Mouse (Mus musculus) cerebellum, adult 9-11 months (tissue): ENCODE results near the gene Itprid2.

Experiments
- DNase-seq: peaks from one replicate; pipeline ENCODE4 v3.0.0; 2022

Gene Itprid2

GRCm38 (mm10) chr2:79651701-79652100, 16.5 kb downstream of the Itprid2 start:
- DNase-seq: no peak

GRCm38 (mm10) chr2:79652502-79652901, 17.4 kb downstream of the Itprid2 start:
- DNase-seq: no peak

DNA sequence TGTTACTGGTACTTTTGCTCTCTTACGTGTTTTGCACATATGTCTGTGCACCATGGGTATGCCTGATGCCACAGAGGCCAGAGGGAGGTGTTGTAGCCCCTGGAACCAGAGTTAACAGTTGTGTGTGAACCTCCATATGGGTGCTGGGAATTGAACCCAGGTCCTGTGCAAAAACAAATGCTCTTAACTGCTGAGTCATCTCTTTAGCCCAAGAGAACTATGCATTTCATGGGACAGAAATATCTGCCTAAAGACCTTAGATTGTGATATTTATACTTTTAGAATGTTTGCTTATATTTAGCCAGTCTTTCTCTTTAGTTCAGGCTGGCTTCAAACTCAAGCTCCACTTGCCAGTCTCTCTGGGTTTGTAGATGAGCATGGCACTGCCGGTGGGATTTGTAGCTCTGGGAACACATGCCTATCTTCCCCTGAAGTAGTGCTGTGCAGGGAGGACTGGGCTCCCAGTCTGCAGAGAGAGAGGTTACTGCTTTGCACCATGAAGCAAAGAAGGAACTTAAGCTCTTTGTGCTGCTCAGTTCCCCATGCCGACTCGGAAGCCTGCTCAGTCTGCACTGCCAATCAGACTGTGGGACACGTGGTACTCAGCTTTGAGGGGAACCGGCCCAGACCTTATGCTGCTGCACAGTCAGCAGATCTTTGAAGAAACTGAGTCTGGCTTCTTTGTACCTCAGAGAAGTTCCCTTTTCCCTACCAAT, 18.1 kb downstream of the Itprid2 start:
- no peak for DNase-seq

GRCm38 (mm10) chr2:79653809-79654164, 18.6 kb downstream of the Itprid2 start:
- DNase-seq: no peak

- no peak for DNase-seq
Observed at GRCm38 (mm10) chr2:79657062-79657461, 21.9 kb downstream of the Itprid2 start.

- no peak for DNase-seq
Observed at GRCm38 (mm10) chr2:79660417-79661185, 25.4 kb downstream of the Itprid2 start.

GRCm38 (mm10) chr2:79661486-79662104, 26.4 kb downstream of the Itprid2 start:
- no peak for DNase-seq

GRCm38 (mm10) chr2:79664532-79665286, 29.6 kb downstream of the Itprid2 start:
- DNase-seq: no peak

GRCm38 (mm10) chr2:79665492-79665891, 30.3 kb downstream of the Itprid2 start:
- no peak for DNase-seq

DNA sequence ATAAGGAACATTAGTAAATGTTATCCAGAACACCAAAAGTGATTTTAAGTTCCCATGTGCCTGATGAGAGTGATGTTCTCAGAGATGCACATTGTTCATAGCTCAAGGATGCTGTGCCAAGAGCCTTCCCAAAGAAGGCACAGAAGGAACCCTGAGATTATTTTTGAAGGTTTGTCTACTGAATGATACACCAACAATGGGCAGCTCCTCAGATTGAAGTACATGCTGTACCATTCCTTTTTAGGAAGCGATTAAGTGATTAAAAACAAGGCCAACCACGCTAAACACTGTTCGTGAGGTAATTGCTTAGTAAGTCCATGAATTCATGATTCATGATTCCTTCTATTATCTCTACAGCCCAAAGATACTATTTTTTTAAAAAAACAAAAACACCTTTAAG, 40.1 kb downstream of the Itprid2 start:
- DNase-seq: no peak

DNA sequence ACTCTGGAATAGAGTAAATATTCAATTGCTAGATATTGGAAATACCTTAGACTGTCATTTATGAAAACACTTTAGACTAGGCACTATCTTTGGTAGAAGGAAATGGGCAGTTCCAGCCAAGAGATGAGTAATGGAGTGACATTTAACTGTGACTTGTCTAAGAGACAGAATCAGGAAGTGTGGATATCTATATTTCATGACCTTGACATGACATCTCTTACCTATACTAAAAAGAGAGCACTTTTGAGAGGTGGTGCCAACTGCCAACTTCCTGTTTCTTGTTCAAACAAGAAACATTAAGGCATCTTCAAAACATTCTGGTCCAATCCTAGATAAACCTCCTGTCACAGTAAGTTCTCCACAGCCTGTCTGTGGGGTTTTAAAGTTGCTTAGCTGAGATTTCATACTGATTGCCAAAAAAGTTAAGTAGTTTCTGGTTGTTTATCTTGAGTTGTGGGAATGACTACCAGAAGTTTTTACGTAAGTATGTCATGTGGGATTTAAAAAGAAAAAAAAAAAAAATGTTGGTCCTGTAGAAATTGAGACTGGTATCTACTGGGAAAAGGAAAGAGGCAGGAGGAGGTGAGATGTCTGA, 42.6 kb downstream of the Itprid2 start:
- DNase-seq: no peak

DNA sequence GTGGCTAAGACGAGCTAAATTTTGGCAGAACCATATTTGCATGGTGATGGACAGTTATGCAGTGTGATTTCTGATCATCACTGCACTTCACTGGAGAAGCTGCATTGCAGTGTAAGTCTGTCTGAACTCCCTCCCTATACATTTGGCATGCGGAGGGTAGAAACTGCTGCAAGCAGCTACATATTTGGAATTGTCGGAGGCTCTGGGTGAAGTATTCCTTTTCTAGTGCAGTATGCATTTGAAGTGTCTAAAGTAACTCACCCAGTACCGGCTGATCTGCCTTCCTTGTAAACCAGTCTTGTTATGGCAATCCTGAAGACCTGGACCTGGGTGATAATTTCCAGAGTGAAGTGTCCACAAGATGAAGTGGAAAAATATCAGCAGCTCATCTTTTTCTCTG, 46.5 kb downstream of the Itprid2 start:
- DNase-seq: no peak

- DNase-seq: no peak
Observed at GRCm38 (mm10) chr2:79683258-79683657, 48.1 kb downstream of the Itprid2 start.

GRCm38 (mm10) chr2:79690838-79691237, 55.7 kb downstream of the Itprid2 start:
- DNase-seq: no peak

DNA sequence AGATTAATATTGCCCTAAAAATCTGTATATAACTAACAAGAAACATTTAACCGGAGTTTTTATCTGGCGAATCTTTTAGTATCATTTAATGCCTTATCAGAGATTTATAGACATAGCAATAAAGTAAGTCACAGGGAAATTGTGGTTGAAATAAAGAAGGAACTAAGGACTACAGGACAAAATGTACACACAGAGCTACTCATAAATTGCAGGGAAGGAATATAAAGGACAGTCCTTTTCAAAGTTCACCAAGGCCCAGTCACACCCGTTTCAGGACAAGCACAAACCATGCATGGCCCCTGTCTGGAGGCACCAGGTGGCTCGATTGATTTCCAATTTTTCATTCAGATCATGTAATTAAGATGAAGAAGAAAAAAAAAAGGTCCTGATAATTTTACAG, 60.0 kb downstream of the Itprid2 start:
- no peak for DNase-seq

DNA sequence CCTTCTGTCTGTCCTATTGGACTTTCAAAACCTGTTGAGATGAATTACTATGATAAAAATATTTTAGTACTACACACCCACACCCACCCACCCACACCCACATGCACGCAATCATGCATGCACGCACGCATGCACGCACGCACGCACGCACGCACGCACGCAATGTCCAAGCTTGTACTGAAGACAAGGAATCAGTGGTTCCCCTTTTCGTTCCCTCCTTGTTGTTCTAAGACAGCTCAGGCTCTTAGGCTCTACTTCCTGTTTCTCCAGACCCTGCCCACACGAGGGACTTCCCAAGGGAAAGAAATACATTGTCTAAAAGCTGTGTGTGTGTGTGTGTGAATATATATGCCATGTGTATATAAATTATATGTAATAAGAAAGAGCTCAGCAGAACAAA, 60.8 kb downstream of the Itprid2 start:
- no peak for DNase-seq

DNA sequence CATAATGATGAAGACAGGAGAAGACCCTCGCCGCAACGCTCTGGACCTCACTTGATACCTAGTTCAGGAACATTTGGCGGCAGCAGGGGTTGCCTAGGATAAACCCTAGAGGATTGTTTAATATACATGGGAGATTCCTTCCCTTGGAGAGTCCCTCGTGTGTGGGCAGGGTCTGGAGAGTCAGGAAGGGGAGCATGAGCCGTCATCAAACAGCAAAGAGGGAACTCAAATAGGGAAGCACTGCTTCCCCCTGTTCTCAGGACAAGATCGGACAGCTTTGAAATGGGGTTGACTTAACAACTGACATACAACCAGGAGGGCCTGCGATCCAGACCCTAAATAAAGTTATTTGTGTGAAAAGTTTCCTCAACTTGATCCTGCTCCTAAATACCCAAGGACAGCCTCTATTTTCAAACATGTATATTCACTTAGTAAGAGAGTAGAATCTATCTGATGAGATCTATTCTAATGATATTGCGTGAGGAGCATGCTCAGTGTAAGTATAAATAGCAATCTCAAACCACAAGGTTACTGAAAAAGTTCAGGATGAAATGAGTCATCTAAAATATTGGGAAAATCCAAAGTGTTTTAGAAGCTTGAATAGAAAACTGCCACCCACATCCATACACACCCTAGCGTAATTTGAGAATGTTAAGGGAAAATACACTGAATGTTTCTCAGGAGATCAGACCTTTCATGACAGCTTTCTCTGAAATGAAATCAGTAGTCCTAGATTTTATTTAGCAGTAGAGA, 61.5 kb downstream of the Itprid2 start:
- DNase-seq: no peak

DNA sequence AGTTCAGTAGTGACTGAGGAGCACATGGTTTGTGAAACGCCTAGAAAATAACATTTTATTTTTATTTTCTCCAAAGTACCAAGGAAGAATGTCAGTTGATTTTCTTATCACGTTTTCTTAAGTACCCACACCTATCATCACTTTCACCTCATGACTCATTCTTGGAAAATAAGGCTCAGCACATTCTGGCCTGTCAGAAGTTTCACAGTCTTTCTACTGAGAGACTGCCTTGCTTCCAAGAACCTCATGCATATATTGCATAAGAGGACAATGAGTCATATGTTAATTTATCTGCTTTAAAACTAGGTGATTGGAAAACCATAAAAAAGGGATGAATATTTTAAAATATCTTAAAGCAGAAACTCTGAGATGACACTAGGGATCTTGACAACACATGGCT, 63.0 kb downstream of the Itprid2 start:
- no peak for DNase-seq

- DNase-seq: no peak
Observed at GRCm38 (mm10) chr2:79704773-79705172, 69.6 kb downstream of the Itprid2 start.

- DNase-seq: no peak
Observed at GRCm38 (mm10) chr2:79707575-79707974, 72.4 kb downstream of the Itprid2 start, which contains the start of gene Ppp1r1c. TSS of gene Ppp1r1c (plus strand) at chr2:79707780.

DNA sequence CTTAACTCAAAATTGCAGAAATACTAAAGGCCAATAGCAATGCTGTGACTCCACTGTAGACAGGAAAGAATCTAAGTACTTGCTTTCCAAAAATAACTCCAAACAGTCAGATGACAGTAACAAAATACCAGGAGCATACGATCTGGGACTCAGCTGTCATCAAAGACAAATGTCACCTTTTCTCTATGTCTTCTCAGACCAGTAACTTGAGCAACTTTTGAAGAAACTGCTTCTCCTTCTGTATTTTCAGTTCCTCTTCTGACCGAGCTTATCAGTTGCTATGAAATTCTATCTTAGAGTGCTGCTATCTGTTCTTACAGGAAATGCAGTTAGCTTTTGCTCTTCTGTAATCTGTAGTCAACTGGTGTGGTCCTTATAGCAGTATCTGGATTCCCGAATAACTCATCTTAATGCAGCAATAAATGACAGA, 78.5 kb downstream of the Itprid2 start:
- DNase-seq: no peak

DNA sequence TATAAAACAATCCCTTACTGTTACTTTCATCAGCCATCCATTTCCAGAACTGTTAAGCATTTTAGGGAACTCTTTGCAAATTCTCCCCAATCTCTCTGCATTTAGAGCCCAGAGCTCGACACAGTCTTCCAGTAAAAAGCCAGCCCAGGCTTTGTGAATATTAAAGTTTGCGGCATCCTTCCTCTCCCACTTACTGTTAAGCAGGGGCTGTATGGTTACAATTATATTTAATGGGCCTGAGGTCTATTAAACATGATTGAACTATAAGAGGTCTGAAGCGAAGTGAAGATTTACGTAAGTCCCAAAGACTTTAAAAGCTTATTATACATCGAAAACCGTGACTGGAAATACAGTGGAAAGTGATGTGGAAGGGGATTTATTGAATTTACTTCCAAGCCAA, 79.6 kb downstream of the Itprid2 start:
- no peak for DNase-seq
